Mouse (Mus musculus) thymus, adult 2 months (tissue): Measurements from ENCODE around the gene Zfhx3.

Source experiments
- CTCF ChIP-seq: fragments of 200-500 bp; IDR thresholded peaks from 2 replicates; pipeline ENCODE4 v1.5.1; 2012; ENCODE audit warnings: mild to moderate bottlenecking, control low read depth, low read length, moderate library complexity, borderline replicate concordance; ENCODE audit not compliant: control insufficient read depth, poor library complexity, insufficient read depth; ENCODE audit errors: extremely low read depth
- POLR2A ChIP-seq: fragments of 200-500 bp; IDR thresholded peaks from 2 replicates; pipeline ENCODE4 v1.6.1; 2012; ENCODE audit warnings: mild to moderate bottlenecking, low read length, control low read depth, moderate library complexity; ENCODE audit not compliant: control insufficient read depth, poor library complexity, insufficient read depth; ENCODE audit errors: extremely low read depth

DNA sequence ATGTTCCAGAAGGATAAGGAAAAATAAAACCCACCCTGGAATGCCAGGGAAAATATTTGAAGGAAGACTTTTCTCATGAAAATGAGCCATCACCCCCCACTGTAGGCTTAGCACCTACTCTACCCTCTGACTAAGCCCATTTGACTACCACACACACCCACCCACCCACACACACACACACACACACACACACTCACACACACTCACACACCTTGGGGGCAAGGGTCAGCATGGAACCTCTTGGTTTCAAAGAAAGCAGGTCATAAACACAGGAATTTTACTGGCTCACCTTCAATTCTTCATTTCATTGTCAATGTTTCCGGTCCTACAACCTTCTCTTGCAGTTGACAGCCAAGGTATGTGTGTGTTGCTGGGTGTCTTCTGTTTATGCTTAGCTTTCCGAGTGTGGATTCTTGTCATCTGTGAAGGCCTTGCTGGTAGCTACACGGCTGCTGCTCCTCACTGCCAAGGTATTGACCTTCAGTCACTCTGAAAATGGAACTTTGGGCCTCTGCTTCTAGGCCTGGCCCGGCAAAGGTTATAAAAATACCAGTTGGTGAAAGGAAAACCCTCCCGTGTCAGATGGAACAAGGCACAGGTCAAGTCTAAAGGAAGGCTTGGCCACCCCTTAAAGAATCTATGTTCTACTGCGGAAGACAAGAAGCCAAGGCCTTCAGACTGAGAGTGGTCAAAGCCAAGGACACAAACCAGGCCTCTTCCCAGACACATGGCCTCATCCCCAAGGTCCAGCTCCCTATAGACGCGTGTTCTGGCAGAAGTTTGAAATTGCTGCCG is 641.6 kb downstream of the Zfhx3 start:
- TF ChIP-seq POLR2A (no peak), CTCF (no peak)
